Comparison of ENCODE assay signal across 13 mouse cellular contexts in the genomic region with DNA sequence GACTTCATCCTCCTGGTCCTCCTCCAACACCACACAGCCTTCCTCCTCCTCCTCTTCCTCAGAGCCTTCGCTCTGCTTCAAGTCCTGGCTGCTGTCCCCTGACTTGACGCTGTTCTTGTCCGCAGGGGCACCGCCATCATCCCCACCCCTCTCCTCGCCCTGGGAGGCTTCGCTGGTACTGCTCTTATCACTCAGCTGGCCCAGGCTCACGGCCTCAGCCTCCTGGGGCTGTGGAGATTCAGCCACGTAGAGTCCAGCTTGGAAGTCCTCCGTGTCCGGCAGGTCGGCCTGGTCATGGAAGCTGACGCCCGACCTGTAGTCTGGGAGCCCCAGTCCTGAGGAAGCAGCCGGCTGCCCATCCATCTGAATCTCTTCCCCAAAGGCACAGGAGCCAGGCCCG. TPM values are rescaled to one million over a fixed set of nuclear protein-coding genes. Genes with fewer than 3 reads are reported as not detected.
A peak's percentile ranks its signal among the peaks of the same experiment; 100 is the strongest.
DNase-seq lines count a peak whose midpoint lies in the region; ATAC-seq and TF ChIP-seq lines count a peak whose summit lies in the region.
"Had no signal": no experiment of that assay in that cellular context is flagged by ENCODE, and none has a peak within 500 bp of the region (broad histone marks: within the 10 kb centered on the region; RNA-seq: fewer than 3 reads in every experiment).

No protein-coding gene starts in this region.

- peaks cover 21% of the 10 kb centered on the region for H3K36me3 ChIP-seq in stomach, postnatal 0 days (ENCODE audit: control insufficient read depth, insufficient read depth, low read length)

- no peaks in the 10 kb centered on the region for H3K9me3 ChIP-seq in stomach, postnatal 0 days (ENCODE audit: control insufficient read depth, low read length)
- H3K9me3 ChIP-seq: forebrain, embryonic 12.5 days; lung, embryonic 15.5 days had no signal

- H3K27me3 ChIP-seq in stomach, postnatal 0 days (ENCODE audit: control insufficient read depth, insufficient read depth, low read length): no peaks in the 10 kb centered on the region
- H3K27me3 ChIP-seq: forebrain, embryonic 12.5 days; lung, embryonic 15.5 days had no signal

- intact Hi-C loops in gastrocnemius, adult 2 months (cut with DNase I): no loop called here
- intact Hi-C loops in gastrocnemius, postnatal 36 days (cut with DNase I): loop anchor here (5.0 kb wide), 1 partner anchor 49 kb away; no protein-coding TSS in a partner anchor

- TF ChIP-seq CTCF in gastrocnemius, adult 2 months (IDR thresholded peaks at IDR 0.05): no peak
- no peak for TF ChIP-seq CTCF in layer of hippocampus, adult 2 months (conservative IDR thresholded peaks at IDR 0.05)
- TF ChIP-seq CTCF in stomach, postnatal 0 days (IDR thresholded peaks at IDR 0.05; ENCODE audit: low read depth): no peak

- no peak overlapping the region for H3K27ac ChIP-seq in gastrocnemius, adult 2 months
- no peak overlapping the region for H3K27ac ChIP-seq in layer of hippocampus, adult 2 months
- H3K27ac ChIP-seq in stomach, postnatal 0 days (replicated peaks): no peak overlapping the region
- H3K27ac ChIP-seq: forebrain, embryonic 12.5 days had no signal

- H3K9ac ChIP-seq in stomach, postnatal 0 days (ENCODE audit: low read length): no peak overlapping the region
- H3K9ac ChIP-seq: lung, embryonic 15.5 days had no signal

- H3K4me1 ChIP-seq in stomach, postnatal 0 days (replicated peaks; ENCODE audit: control insufficient read depth, insufficient read depth): peaks cover 9% of the 10 kb centered on the region; the same call in 1 of the 2 replicates

- ATAC-seq in stomach, postnatal 0 days (ENCODE audit: low FRiP score, low TSS enrichment): no peak
- no peak for ATAC-seq in monocyte, adult 5-6 weeks (replicated peaks; ENCODE audit: insufficient number of reproducible peaks, low FRiP score, low TSS enrichment, poor library complexity, severe bottlenecking)

- peak overlapping the region; percentile 24 for H3K4me3 ChIP-seq in gastrocnemius, adult 2 months
- peak overlapping the region; percentile 26; the same call in 1 of the 2 replicates for H3K4me3 ChIP-seq in layer of hippocampus, adult 2 months
- H3K4me3 ChIP-seq in stomach, postnatal 0 days (ENCODE audit: low read depth, low read length): no peak overlapping the region
- H3K4me3 ChIP-seq: forebrain, embryonic 12.5 days; lung, embryonic 15.5 days had no signal

- no peak for TF ChIP-seq EP300 in stomach, postnatal 0 days (optimal IDR thresholded peaks at IDR 0.05)

- no peak for DNase-seq in gastrocnemius, adult 2 months
- DNase-seq in gastrocnemius, postnatal 36 days: no peak
- no peak for DNase-seq in layer of hippocampus, adult 2 months (ENCODE audit: low spot score in 2 of 2)
- DNase-seq in layer of hippocampus, adult 11-12 months (ENCODE audit: low spot score): no peak
- peak; percentile 48 to 62 for DNase-seq in spleen, postnatal 10 days (ENCODE audit: low spot score in 2 of 2)
- DNase-seq in spleen, postnatal 36 days (ENCODE audit: low spot score in 2 of 2): no peak
- no peak for DNase-seq in stomach, postnatal 0 days (ENCODE audit: low spot score)
- DNase-seq: heart, adult 18-20 months; kidney, adult 11 months; layer of hippocampus, adult 9-11 months had no signal

- no peak overlapping the region for H3K4me2 ChIP-seq in stomach, postnatal 0 days (replicated peaks; ENCODE audit: low read depth)
- H3K4me2 ChIP-seq: forebrain, embryonic 12.5 days; lung, embryonic 15.5 days had no signal

- WGBS in stomach, postnatal 0 days: 85% methylated on average over 15 of the region's 15 CpGs

RNA-seq across cellular contexts. Expression of a gene that starts 3.6 kb away (rescaled TPM):
- 1 to 10 TPM; 4.9 to 6.4 TPM for total RNA-seq in gastrocnemius, adult 2 months (2021)
- 1 to 10 TPM; 4.1 to 5.4 TPM for total RNA-seq in gastrocnemius, postnatal 36 days (2021)
- 10 to 100 TPM; 23.4 to 23.7 TPM for total RNA-seq in layer of hippocampus, adult 2 months (2021)
- 2.6 and 2.7 TPM in 2 replicates for polyA plus RNA-seq in stomach, postnatal 0 days (2015; fragmentation: Nextera tagmentation; extraction: Ambion mirVana)
- total RNA-seq in monocyte, adult 5-6 weeks (2017): 15.9 to 17.9 TPM (median 16.5 TPM) in 3 replicates

RNA-seq across cellular contexts. Expression of a gene that starts 10.6 kb away (rescaled TPM):
- total RNA-seq in gastrocnemius, adult 2 months (2021): 1 to 10 TPM; 2.6 to 3.1 TPM
- 1 to 10 TPM; 3.4 to 3.6 TPM for total RNA-seq in gastrocnemius, postnatal 36 days (2021)
- under 1 TPM in 1 of 2 experiments, not detected in 1; 0.56 TPM for total RNA-seq in layer of hippocampus, adult 2 months (2021)
- polyA plus RNA-seq in stomach, postnatal 0 days (2015; fragmentation: Nextera tagmentation; extraction: Ambion mirVana): 16.0 and 17.2 TPM in 2 replicates
- total RNA-seq in monocyte, adult 5-6 weeks (2017): 1.0 to 8.1 TPM (median 1.3 TPM) in 3 replicates

RNA-seq across cellular contexts. Expression of a gene that starts 11.5 kb away (rescaled TPM):
- total RNA-seq in gastrocnemius, adult 2 months (2021): not detected
- not detected for total RNA-seq in gastrocnemius, postnatal 36 days (2021)
- total RNA-seq in layer of hippocampus, adult 2 months (2021): under 1 TPM; 0.38 to 0.52 TPM
- polyA plus RNA-seq in stomach, postnatal 0 days (2015; fragmentation: Nextera tagmentation; extraction: Ambion mirVana): 17.8 and 19.7 TPM in 2 replicates
- 0.19 TPM in 1 of 3 replicates, not detected in the others for total RNA-seq in monocyte, adult 5-6 weeks (2017)
- total RNA-seq: heart, adult 18-20 months had no signal
- polyA plus RNA-seq: forebrain, embryonic 12.5 days had no signal

RNA-seq across cellular contexts. Expression of a gene that starts 28.4 kb away (rescaled TPM):
- 100 to 1,000 TPM in 1 of 2 experiments, 10 to 100 TPM in 1; 55.5 to 168 TPM for total RNA-seq in gastrocnemius, adult 2 months (2021)
- total RNA-seq in gastrocnemius, postnatal 36 days (2021): 10 to 100 TPM; 83.2 to 88.9 TPM
- 10 to 100 TPM; 14.0 to 15.6 TPM for total RNA-seq in layer of hippocampus, adult 2 months (2021)
- 53.7 and 69.1 TPM in 2 replicates for polyA plus RNA-seq in stomach, postnatal 0 days (2015; fragmentation: Nextera tagmentation; extraction: Ambion mirVana)
- not detected in 3 replicates for total RNA-seq in monocyte, adult 5-6 weeks (2017)

RNA-seq across cellular contexts. Expression of a gene that starts 35.7 kb away (rescaled TPM):
- total RNA-seq in gastrocnemius, adult 2 months (2021): 10 to 100 TPM; 69.3 to 76.7 TPM
- 10 to 100 TPM; 56.1 to 64.1 TPM for total RNA-seq in gastrocnemius, postnatal 36 days (2021)
- total RNA-seq in layer of hippocampus, adult 2 months (2021): 100 to 1,000 TPM; 131 to 139 TPM
- polyA plus RNA-seq in stomach, postnatal 0 days (2015; fragmentation: Nextera tagmentation; extraction: Ambion mirVana): 15.8 and 16.0 TPM in 2 replicates
- 65.5 to 114 TPM (median 72.0 TPM) in 3 replicates for total RNA-seq in monocyte, adult 5-6 weeks (2017)

Comparison
In these comparisons a context has a peak if more than half of its experiments do, and no peak if none do; other contexts are left out.
1. DNase-seq: peak in spleen, postnatal 10 days (2 of 2); none in gastrocnemius, adult 2 months (single experiment), gastrocnemius, postnatal 36 days (0 of 2), layer of hippocampus, adult 2 months (0 of 2), layer of hippocampus, adult 11-12 months (single experiment), spleen, postnatal 36 days (0 of 2) and stomach, postnatal 0 days (single experiment).